Mouse (Mus musculus) frontal cortex, postnatal 36 days (tissue): ENCODE data around the gene Spata2.

Experiments
- DNase-seq, 2 experiments: peaks; one replicate each; pipeline ENCODE4 v3.0.0; 2022; ENCODE audit warnings: low spot score in 2 of 2

Gene Spata2

GRCm38 (mm10) chr2:167492713-167493636 is at the start of gene Spata2:
Gene Spata2 (minus strand): TSS chr2:167492887.
- peak; percentile 95 to 96 for DNase-seq

- no peak for DNase-seq
Observed at GRCm38 (mm10) chr2:167542361-167542760, 49.7 kb upstream of the Spata2 start.

- DNase-seq: no peak
Observed at GRCm38 (mm10) chr2:167541761-167542160, 49.1 kb upstream of the Spata2 start.

- DNase-seq: no peak
Observed at GRCm38 (mm10) chr2:167541324-167541723, 48.6 kb upstream of the Spata2 start.

GRCm38 (mm10) chr2:167540477-167541110 is 47.9 kb upstream of the Spata2 start:
- DNase-seq: no peak

GRCm38 (mm10) chr2:167539536-167540476 is 47.1 kb upstream of the Spata2 start:
- no peak for DNase-seq

- no peak for DNase-seq
Observed at GRCm38 (mm10) chr2:167538671-167539306, 46.1 kb upstream of the Spata2 start.

GRCm38 (mm10) chr2:167537476-167538297 is 45.0 kb upstream of the Spata2 start, which contains the start of gene Snai1:
Gene Snai1 (plus strand): TSS chr2:167538195.
- DNase-seq: peak; percentile 72 to 78

- no peak for DNase-seq
Observed at GRCm38 (mm10) chr2:167536320-167536945, 43.7 kb upstream of the Spata2 start.

GRCm38 (mm10) chr2:167533880-167534279 is 41.2 kb upstream of the Spata2 start:
- no peak for DNase-seq

GRCm38 (mm10) chr2:167532131-167532530 is 39.4 kb upstream of the Spata2 start:
- peak in 1 of 2 experiments; percentile 28 for DNase-seq

- no peak for DNase-seq
Observed at GRCm38 (mm10) chr2:167530536-167530935, 37.8 kb upstream of the Spata2 start.

- DNase-seq: no peak
Observed at GRCm38 (mm10) chr2:167529935-167530513, 37.3 kb upstream of the Spata2 start.

GRCm38 (mm10) chr2:167528278-167528677 is 35.6 kb upstream of the Spata2 start:
- peak in 1 of 2 experiments; percentile 26 for DNase-seq

GRCm38 (mm10) chr2:167519606-167520252 is 27.0 kb upstream of the Spata2 start:
- no peak for DNase-seq

GRCm38 (mm10) chr2:167515688-167516087 is 23.0 kb upstream of the Spata2 start:
- no peak for DNase-seq

GRCm38 (mm10) chr2:167514641-167515040 is 22.0 kb upstream of the Spata2 start:
- no peak for DNase-seq

- DNase-seq: no peak
Observed at GRCm38 (mm10) chr2:167512970-167513369, 20.3 kb upstream of the Spata2 start.

GRCm38 (mm10) chr2:167512365-167512764 is 19.7 kb upstream of the Spata2 start:
- DNase-seq: no peak
